Mouse (Mus musculus): Measurements from ENCODE around the gene Rps10. TPM values are rescaled to one million over a fixed set of nuclear protein-coding genes. Genes with fewer than 3 reads are reported as not detected.
A peak's percentile ranks its signal among the peaks of the same experiment; 100 is the strongest.

The Rps10 gene
- polyA plus RNA-seq, 1 experiment from 2014 or later, result 879 TPM

DNA sequence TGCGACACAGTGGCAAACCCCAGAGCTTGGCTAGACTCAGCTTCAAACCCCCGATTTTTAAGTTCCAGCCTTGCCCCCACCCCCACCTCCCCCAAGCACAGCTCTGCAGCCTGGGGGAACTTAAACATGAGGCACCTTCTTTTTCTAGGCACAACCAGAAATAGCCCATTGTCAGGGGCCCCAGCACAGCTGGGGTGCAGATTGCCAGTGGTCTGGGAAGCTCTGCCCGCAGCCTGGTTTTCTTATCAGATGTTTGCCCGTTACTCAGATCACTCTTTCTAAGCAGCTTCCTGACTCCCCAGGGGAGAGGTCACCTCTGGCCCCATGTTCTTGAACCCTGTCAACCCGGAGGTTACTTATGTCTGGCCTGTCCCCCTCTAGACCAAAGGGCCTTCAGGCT lies 19.9 kb upstream of the Rps10 start:
- Histone ChIP-seq H3K9me3 (ENCODE audit: control insufficient read depth, low read length) (no peaks in the 10 kb centered on the region), H3K27me3 (ENCODE audit: control insufficient read depth, insufficient read depth, low read length) (peaks cover 8% of the 10 kb centered on the region; the same call in 1 of the 2 replicates), H3K9ac (ENCODE audit: low read length) (no peak overlapping the region), H3K36me3 (ENCODE audit: control insufficient read depth, insufficient read depth, low read length) (no peaks in the 10 kb centered on the region), H3K4me2 (replicated peaks; ENCODE audit: low read depth) (no peak overlapping the region), H3K4me3 (ENCODE audit: low read depth, low read length) (no peak overlapping the region), H3K27ac (replicated peaks) (no peak overlapping the region), H3K4me1 (replicated peaks; ENCODE audit: control insufficient read depth, insufficient read depth) (0 out of 2 replicates have a peak, but pooled peaks cover 2% of the 10 kb centered on the region)
- DNase-seq (ENCODE audit: low spot score), result no peak
- ATAC-seq (ENCODE audit: low FRiP score, low TSS enrichment), result no peak
- TF ChIP-seq CTCF (IDR thresholded peaks at IDR 0.05; ENCODE audit: low read depth), result no peak
- TF ChIP-seq EP300 (optimal IDR thresholded peaks at IDR 0.05), result no peak
- WGBS, result 19% methylated on average over 5 of the region's 5 CpGs

DNA sequence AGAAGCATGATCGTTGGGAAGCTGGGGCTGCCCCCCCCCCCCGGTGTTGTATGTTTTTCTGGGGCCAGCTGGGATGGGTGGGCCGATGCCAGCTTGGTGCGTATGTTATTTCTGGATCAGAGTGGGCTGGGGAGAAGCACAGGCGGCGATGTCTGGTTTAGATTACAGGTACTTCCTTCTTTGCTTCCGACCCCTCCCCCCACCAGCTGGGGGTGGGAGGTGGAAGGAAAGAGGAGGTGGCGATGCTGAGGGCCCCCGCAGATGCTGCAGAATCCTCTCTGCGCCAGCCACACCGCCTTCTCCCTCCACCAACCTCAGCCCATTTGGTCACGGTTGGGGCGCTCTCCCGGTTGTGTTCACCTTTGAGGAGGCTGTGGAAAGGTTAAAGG lies 19.5 kb upstream of the Rps10 start:
- DNase-seq (ENCODE audit: low spot score) (no peak), ATAC-seq (ENCODE audit: low FRiP score, low TSS enrichment) (no peak)
- Histone ChIP-seq H3K9ac (ENCODE audit: low read length) (no peak overlapping the region), H3K4me3 (ENCODE audit: low read depth, low read length) (peak overlapping the region; percentile 36), H3K36me3 (ENCODE audit: control insufficient read depth, insufficient read depth, low read length) (no peaks in the 10 kb centered on the region), H3K27ac (replicated peaks) (no peak overlapping the region), H3K27me3 (ENCODE audit: control insufficient read depth, insufficient read depth, low read length) (peaks cover 8% of the 10 kb centered on the region; the same call in 1 of the 2 replicates), H3K4me2 (replicated peaks; ENCODE audit: low read depth) (peak overlapping the region; percentile 60; the same call in 1 of the 2 replicates), H3K4me1 (replicated peaks; ENCODE audit: control insufficient read depth, insufficient read depth) (0 out of 2 replicates have a peak, but pooled peaks cover 2% of the 10 kb centered on the region), H3K9me3 (ENCODE audit: control insufficient read depth, low read length) (no peaks in the 10 kb centered on the region)
- 7% methylated on average over 14 of the region's 14 CpGs for WGBS
- no peak for TF ChIP-seq CTCF (IDR thresholded peaks at IDR 0.05; ENCODE audit: low read depth)

DNA sequence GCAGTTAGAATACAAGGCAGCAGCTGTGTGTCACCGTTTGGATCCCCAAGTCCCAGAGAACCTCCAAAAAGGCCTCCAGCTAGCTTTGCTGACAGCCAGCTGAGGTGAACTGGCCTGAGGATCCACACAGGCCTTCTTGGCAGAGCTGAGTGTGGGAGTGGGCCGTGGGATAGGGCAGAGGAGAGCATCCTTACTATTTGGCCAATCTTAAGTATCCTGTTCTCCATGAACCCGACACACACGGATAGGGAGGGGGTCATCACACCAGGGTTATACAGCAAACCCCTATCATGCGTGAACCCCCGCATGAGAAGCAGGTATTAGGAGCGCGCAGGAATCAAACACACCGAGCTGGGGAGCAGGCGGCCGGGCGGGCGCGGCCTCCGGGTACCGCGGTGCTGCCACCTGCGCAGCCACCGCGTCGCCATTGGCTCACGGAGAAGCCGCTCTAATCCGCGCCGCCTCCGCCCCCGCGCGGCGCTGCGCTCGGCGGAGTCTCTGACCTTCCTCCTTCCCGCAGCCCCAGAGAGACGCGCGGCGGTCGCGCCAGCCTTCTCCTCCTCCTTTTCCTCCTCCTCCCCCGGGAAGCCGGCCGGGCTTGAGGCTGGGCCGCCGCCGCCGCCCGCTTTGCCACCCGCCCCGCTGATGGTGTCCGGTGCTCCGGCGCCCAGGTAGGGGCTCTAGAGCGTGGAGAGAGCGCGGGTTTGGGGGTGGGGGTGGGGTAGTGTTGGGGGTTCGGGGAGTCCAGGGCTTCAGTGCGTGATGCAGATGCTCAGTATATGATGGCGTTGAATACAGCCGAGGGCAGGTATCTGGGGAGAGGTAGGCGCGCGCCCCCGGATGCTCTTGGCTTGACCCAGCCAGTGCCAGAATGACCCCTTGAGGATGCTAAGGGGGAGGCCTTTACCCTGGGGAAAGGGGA lies 18.9 kb upstream of the Rps10 start, which contains the start of gene Pacsin1:
Gene Pacsin1, plus strand, starts transcription at position 421 of the 922 bp plus-strand sequence.
- Histone ChIP-seq H3K27me3 (ENCODE audit: control insufficient read depth, insufficient read depth, low read length) (peaks cover 8% of the 10 kb centered on the region; the same call in 1 of the 2 replicates), H3K9ac (ENCODE audit: low read length) (peak within 1 kb of the TSS; percentile 31; the same call in 1 of the 2 replicates), H3K4me1 (replicated peaks; ENCODE audit: control insufficient read depth, insufficient read depth) (0 out of 2 replicates have a peak, but pooled peaks cover 2% of the 10 kb centered on the region), H3K9me3 (ENCODE audit: control insufficient read depth, low read length) (no peaks in the 10 kb centered on the region), H3K4me2 (replicated peaks; ENCODE audit: low read depth) (peak within 1 kb of the TSS; percentile 60), H3K4me3 (ENCODE audit: low read depth, low read length) (peak within 1 kb of the TSS; percentile 36), H3K27ac (replicated peaks) (no peak within 1 kb of the TSS), H3K36me3 (ENCODE audit: control insufficient read depth, insufficient read depth, low read length) (no peaks in the 10 kb centered on the region)
- peak; percentile 53 for ATAC-seq (ENCODE audit: low FRiP score, low TSS enrichment)
- 4% methylated on average over 62 of the region's 65 CpGs for WGBS
- TF ChIP-seq EP300 (optimal IDR thresholded peaks at IDR 0.05) (no peak), CTCF (IDR thresholded peaks at IDR 0.05; ENCODE audit: low read depth) (peak; percentile 16; the same call in 1 of the 2 replicates)
- peak; percentile 60 for DNase-seq (ENCODE audit: low spot score)

DNA sequence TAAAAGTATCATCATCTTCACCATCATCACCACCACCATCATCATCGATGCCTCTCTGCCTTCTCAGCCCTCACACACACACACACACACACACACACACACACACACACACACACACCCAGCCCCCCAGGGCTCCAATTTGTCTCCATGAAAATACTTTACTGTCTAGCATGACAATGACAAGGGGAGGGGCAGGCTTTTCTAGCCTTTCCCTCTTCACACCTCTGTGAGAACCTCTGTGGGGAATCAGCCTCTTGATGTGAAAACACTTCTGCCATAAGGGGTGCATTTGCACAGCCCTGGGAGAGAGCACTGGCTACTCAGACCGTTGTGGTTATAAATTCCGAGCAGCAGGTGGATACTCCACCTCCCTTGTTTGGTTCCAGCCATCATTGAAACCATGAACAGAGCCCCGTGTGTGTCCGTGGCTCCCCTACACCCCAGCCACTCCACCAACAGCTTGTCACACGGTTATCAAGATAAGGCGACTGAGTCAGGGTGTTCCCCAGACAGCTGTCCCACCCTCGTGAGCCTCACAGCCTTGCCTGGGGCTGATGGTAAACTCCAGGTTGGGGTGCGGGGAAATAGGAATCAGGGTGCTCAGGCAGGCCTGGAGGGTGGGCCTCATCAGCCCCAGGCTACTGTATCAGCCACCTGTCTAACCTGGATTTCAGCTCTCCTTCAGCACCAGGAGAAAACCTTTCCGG lies 16.9 kb upstream of the Rps10 start:
- no peaks in the 10 kb centered on the region for H3K9me3 ChIP-seq (ENCODE audit: control insufficient read depth, low read length)
- H3K4me1 ChIP-seq (replicated peaks; ENCODE audit: control insufficient read depth, insufficient read depth), result 0 out of 2 replicates have a peak, but pooled peaks cover 2% of the 10 kb centered on the region
- TF ChIP-seq EP300 (optimal IDR thresholded peaks at IDR 0.05), result no peak
- no peak for TF ChIP-seq CTCF (IDR thresholded peaks at IDR 0.05; ENCODE audit: low read depth)
- no peak for DNase-seq (ENCODE audit: low spot score)
- ATAC-seq (ENCODE audit: low FRiP score, low TSS enrichment), result no peak
- WGBS, result 51% methylated on average over 10 of the region's 10 CpGs
- no peak overlapping the region for H3K27ac ChIP-seq (replicated peaks)
- no peak overlapping the region for H3K4me2 ChIP-seq (replicated peaks; ENCODE audit: low read depth)
- H3K27me3 ChIP-seq (ENCODE audit: control insufficient read depth, insufficient read depth, low read length), result peaks cover 8% of the 10 kb centered on the region; the same call in 1 of the 2 replicates
- no peak overlapping the region for H3K9ac ChIP-seq (ENCODE audit: low read length)
- no peak overlapping the region for H3K4me3 ChIP-seq (ENCODE audit: low read depth, low read length)
- no peaks in the 10 kb centered on the region for H3K36me3 ChIP-seq (ENCODE audit: control insufficient read depth, insufficient read depth, low read length)

DNA sequence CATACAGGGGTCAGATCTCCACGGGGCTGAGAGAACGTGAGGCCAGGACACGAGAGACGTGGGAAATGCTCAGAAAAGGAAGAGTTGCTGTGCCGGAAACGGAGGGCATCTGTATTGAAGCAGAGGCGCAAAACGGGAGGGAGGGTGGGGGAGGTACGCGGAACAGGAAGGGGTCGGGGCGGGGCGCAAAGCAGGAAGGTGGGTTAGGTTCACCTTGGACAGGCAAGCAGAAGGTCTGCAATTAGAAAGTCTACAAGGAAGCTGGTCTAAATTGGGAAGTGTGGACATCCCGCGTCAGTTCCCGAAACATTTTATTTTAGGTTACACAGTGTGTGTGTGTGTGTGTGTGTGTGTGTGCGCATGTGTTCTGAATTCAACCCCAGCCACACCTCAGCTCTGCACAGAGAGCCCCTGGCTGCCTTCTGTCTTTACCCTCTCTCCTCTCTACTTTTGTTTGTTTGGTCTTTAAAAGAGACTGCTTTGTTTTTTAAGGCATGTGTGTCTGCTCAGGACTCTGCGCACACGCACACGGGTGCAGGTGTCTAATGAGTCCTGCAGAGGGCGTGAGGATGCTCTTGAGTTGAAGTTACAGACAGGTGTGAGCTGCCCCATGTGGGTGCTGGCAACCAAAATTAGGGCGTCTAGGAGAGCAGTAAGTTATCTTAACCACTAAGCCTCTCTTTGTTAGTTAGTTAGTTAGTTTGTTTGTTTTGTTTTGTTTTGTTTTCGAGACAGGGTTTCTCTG lies 15.7 kb upstream of the Rps10 start:
- WGBS, result 77% methylated on average over 23 of the region's 23 CpGs
- no peak for TF ChIP-seq CTCF (IDR thresholded peaks at IDR 0.05; ENCODE audit: low read depth)
- no peak overlapping the region for H3K9ac ChIP-seq (ENCODE audit: low read length)
- no peak for ATAC-seq (ENCODE audit: low FRiP score, low TSS enrichment)
- peaks cover 8% of the 10 kb centered on the region; the same call in 1 of the 2 replicates for H3K27me3 ChIP-seq (ENCODE audit: control insufficient read depth, insufficient read depth, low read length)
- 0 out of 2 replicates have a peak, but pooled peaks cover 2% of the 10 kb centered on the region for H3K4me1 ChIP-seq (replicated peaks; ENCODE audit: control insufficient read depth, insufficient read depth)
- DNase-seq (ENCODE audit: low spot score), result no peak
- no peak overlapping the region for H3K4me3 ChIP-seq (ENCODE audit: low read depth, low read length)
- no peaks in the 10 kb centered on the region for H3K9me3 ChIP-seq (ENCODE audit: control insufficient read depth, low read length)
- H3K27ac ChIP-seq (replicated peaks), result no peak overlapping the region
- no peaks in the 10 kb centered on the region for H3K36me3 ChIP-seq (ENCODE audit: control insufficient read depth, insufficient read depth, low read length)
- H3K4me2 ChIP-seq (replicated peaks; ENCODE audit: low read depth), result no peak overlapping the region

Data from stomach, postnatal 0 days (tissue).